Mouse (Mus musculus): ENCODE results near the gene Meis2. TPM values are rescaled to one million over a fixed set of nuclear protein-coding genes. Genes with fewer than 3 reads are reported as not detected.

The Meis2 gene
- polyA plus RNA-seq, 1 experiment, result 1.4 TPM

DNA sequence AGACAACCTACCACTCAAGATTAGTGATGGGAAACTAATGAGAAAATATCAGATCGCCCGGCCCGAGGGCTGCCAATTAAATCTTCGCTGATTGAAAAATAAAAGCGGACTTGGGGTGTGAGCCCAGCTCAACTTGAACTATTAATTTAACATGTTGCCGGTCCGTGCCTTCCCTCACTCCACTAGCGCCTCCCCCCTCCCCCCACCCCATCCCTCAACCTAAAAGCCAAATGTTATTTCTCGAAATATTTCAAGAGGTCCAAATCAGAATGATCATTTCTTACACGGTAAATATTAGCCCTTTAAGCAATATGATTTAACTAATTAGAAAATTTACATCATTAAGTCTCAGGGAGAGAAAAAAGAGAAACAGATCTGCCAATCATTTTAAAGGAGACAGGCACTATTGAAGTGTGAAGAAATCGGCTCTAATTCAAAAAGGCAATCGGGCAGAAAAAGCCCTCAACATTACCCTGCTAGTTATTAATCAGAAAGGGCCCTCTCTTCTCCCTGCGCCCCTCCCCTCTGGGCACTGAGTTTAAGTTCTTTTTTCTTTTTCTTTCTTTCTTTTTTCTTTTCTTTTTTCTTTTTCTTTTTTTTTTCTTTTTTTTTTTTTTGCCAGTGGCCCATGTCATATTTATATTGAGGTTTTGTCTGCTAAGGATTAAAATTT lies 209.1 kb downstream of the Meis2 start:
- no peak overlapping the region for H3K27ac ChIP-seq (ENCODE audit: control insufficient read depth, insufficient read depth, low read depth, low read length)
- peaks cover 5% of the 10 kb centered on the region for H3K27me3 ChIP-seq (ENCODE audit: control insufficient read depth, insufficient read depth, low read length)
- peaks cover 20% of the 10 kb centered on the region for H3K4me1 ChIP-seq (ENCODE audit: control insufficient read depth, insufficient read depth, low read length)

GRCm38 (mm10) chr2:115855511-115856400 lies 209.9 kb downstream of the Meis2 start:
- no peak for TF ChIP-seq POLR2A (IDR thresholded peaks at IDR 0.05; ENCODE audit: control insufficient read depth, low read depth, low read length)
- peak; percentile 85 for TF ChIP-seq CTCF (IDR thresholded peaks at IDR 0.05; ENCODE audit: control insufficient read depth, insufficient read depth, insufficient replicate concordance, low read depth, low read length)
- H3K4me3 ChIP-seq (ENCODE audit: control insufficient read depth, low read depth, low read length), result no peak overlapping the region
- H3K36me3 ChIP-seq (ENCODE audit: control insufficient read depth, insufficient read depth, low read length), result no peaks in the 10 kb centered on the region
- peaks cover 5% of the 10 kb centered on the region for H3K27me3 ChIP-seq (ENCODE audit: control insufficient read depth, insufficient read depth, low read length)
- H3K27ac ChIP-seq (ENCODE audit: control insufficient read depth, insufficient read depth, low read depth, low read length), result no peak overlapping the region
- H3K4me1 ChIP-seq (ENCODE audit: control insufficient read depth, insufficient read depth, low read length), result peaks cover 18% of the 10 kb centered on the region

More for the DNA sequence above, 209.1 kb downstream of the Meis2 start:
- TF ChIP-seq POLR2A (IDR thresholded peaks at IDR 0.05; ENCODE audit: control insufficient read depth, low read depth, low read length), result no peak
- no peak for TF ChIP-seq CTCF (IDR thresholded peaks at IDR 0.05; ENCODE audit: control insufficient read depth, insufficient read depth, insufficient replicate concordance, low read depth, low read length)
- no peaks in the 10 kb centered on the region for H3K36me3 ChIP-seq (ENCODE audit: control insufficient read depth, insufficient read depth, low read length)
- no peak overlapping the region for H3K4me3 ChIP-seq (ENCODE audit: control insufficient read depth, low read depth, low read length)

GRCm38 (mm10) chr2:115854828-115855311 lies 210.8 kb downstream of the Meis2 start:
- H3K4me1 ChIP-seq (ENCODE audit: control insufficient read depth, insufficient read depth, low read length), result peaks cover 16% of the 10 kb centered on the region
- H3K4me3 ChIP-seq (ENCODE audit: control insufficient read depth, low read depth, low read length), result no peak overlapping the region
- no peaks in the 10 kb centered on the region for H3K36me3 ChIP-seq (ENCODE audit: control insufficient read depth, insufficient read depth, low read length)
- TF ChIP-seq POLR2A (IDR thresholded peaks at IDR 0.05; ENCODE audit: control insufficient read depth, low read depth, low read length) (no peak), CTCF (IDR thresholded peaks at IDR 0.05; ENCODE audit: control insufficient read depth, insufficient read depth, insufficient replicate concordance, low read depth, low read length) (no peak)
- H3K27me3 ChIP-seq (ENCODE audit: control insufficient read depth, insufficient read depth, low read length), result peaks cover 5% of the 10 kb centered on the region
- no peak overlapping the region for H3K27ac ChIP-seq (ENCODE audit: control insufficient read depth, insufficient read depth, low read depth, low read length)

DNA sequence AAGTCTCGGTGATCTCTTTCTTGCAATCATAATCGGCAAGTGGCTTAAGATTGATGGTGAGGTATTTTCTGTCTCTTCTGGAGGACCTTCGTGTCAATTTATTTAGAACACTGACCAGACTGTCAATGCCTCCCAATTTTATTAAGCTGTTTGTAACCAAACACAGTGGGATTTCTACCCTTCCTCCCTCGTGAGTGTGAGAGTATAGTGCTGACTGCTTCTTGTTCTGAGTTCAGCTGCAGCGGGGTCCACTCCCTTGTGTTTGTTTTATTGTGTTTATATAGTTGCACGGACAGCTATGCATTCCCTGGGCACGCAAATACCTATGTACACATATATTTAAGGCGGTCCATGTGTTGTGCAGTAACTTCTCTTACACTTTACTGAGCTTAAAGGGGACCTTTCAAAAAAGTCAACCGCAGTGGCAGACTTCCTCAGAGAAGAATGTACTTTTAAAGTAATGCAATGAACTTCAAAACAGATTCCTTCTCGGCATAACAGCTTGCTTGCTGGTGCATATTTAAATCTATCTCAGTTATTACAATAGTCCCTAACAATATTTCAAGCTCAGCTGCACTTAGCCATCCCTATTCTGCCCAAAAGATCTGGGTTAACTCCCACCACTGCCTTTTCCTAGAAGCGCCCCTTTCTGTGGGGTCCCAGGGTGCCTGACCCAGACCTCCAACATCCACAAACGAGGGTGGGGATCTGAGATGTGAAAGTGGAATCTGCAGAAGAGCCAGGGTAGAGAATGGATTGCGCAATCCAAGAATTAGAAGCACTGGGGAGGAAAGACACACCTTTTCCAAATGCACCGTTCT lies 211.4 kb downstream of the Meis2 start:
- Histone ChIP-seq H3K4me3 (ENCODE audit: control insufficient read depth, low read depth, low read length) (no peak overlapping the region), H3K36me3 (ENCODE audit: control insufficient read depth, insufficient read depth, low read length) (no peaks in the 10 kb centered on the region), H3K27me3 (ENCODE audit: control insufficient read depth, insufficient read depth, low read length) (peaks cover 2% of the 10 kb centered on the region), H3K4me1 (ENCODE audit: control insufficient read depth, insufficient read depth, low read length) (peaks cover 10% of the 10 kb centered on the region), H3K27ac (ENCODE audit: control insufficient read depth, insufficient read depth, low read depth, low read length) (no peak overlapping the region)
- no peak for TF ChIP-seq CTCF (IDR thresholded peaks at IDR 0.05; ENCODE audit: control insufficient read depth, insufficient read depth, insufficient replicate concordance, low read depth, low read length)
- no peak for TF ChIP-seq POLR2A (IDR thresholded peaks at IDR 0.05; ENCODE audit: control insufficient read depth, low read depth, low read length)

DNA sequence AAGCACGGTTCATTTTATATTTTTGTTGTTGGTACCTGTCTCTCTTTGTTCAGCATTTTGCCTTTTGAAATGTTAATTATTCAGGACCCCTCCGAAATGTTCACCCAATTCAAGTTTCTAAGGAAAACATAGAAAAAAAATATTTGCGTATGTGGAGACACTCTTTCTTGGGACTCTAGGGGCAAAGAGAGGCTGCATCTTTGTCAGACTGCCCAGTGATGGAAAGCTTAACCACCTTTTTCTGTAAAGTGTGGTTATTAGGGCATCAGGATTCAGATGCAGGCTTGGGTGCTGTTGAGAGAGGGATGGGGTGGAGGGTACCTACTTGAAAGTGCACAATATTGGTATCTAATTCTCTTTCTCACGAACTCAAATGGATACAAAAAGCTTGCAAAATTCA lies 212.4 kb downstream of the Meis2 start:
- Histone ChIP-seq H3K4me3 (ENCODE audit: control insufficient read depth, low read depth, low read length) (no peak overlapping the region), H3K27ac (ENCODE audit: control insufficient read depth, insufficient read depth, low read depth, low read length) (no peak overlapping the region), H3K36me3 (ENCODE audit: control insufficient read depth, insufficient read depth, low read length) (no peaks in the 10 kb centered on the region), H3K4me1 (ENCODE audit: control insufficient read depth, insufficient read depth, low read length) (peaks cover 9% of the 10 kb centered on the region), H3K27me3 (ENCODE audit: control insufficient read depth, insufficient read depth, low read length) (peaks cover 2% of the 10 kb centered on the region; the same call in 1 of the 2 replicates)
- TF ChIP-seq CTCF (IDR thresholded peaks at IDR 0.05; ENCODE audit: control insufficient read depth, insufficient read depth, insufficient replicate concordance, low read depth, low read length), result no peak
- no peak for TF ChIP-seq POLR2A (IDR thresholded peaks at IDR 0.05; ENCODE audit: control insufficient read depth, low read depth, low read length)

DNA sequence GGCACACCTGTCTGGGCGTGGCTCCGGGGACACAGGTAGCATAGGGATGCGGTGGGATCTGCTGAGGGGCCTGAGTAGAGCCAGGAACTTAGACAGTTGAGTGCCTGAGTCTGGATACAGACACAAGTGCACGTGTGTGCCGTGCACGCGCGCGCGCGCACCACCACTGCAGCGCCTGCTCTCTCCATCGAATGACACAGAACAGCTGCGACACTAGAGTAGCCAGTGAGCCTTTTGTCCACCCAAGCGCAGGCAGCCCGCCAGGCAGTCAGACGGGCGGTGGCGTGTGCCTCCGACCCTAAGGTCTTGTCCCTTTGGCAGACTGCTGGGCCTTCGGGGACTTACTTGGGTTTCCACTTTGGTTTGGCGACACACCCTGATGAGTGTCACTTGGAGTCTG lies 213.0 kb downstream of the Meis2 start:
- peaks cover 2% of the 10 kb centered on the region; the same call in 1 of the 2 replicates for H3K27me3 ChIP-seq (ENCODE audit: control insufficient read depth, insufficient read depth, low read length)
- peaks cover 9% of the 10 kb centered on the region for H3K4me1 ChIP-seq (ENCODE audit: control insufficient read depth, insufficient read depth, low read length)
- no peaks in the 10 kb centered on the region for H3K36me3 ChIP-seq (ENCODE audit: control insufficient read depth, insufficient read depth, low read length)
- no peak overlapping the region for H3K27ac ChIP-seq (ENCODE audit: control insufficient read depth, insufficient read depth, low read depth, low read length)
- peak overlapping the region; percentile 31 for H3K4me3 ChIP-seq (ENCODE audit: control insufficient read depth, low read depth, low read length)
- no peak for TF ChIP-seq CTCF (IDR thresholded peaks at IDR 0.05; ENCODE audit: control insufficient read depth, insufficient read depth, insufficient replicate concordance, low read depth, low read length)
- TF ChIP-seq POLR2A (IDR thresholded peaks at IDR 0.05; ENCODE audit: control insufficient read depth, low read depth, low read length), result no peak
